In genomic region chr7:138923756-138924425, GRCm38 (mm10) we compare ENCODE assay signal across 9 mouse cellular contexts. TPM values are rescaled to one million over a fixed set of nuclear protein-coding genes. Genes with fewer than 3 reads are reported as not detected.
DNase-seq lines count a peak whose midpoint lies in the region; ATAC-seq and TF ChIP-seq lines count a peak whose summit lies in the region.
"Had no signal": no experiment of that assay in that cellular context is flagged by ENCODE, and none has a peak within 500 bp of the region (broad histone marks: within the 10 kb centered on the region; RNA-seq: fewer than 3 reads in every experiment).

No protein-coding gene starts in this region.

- no peaks in the 10 kb centered on the region for H3K4me1 ChIP-seq in embryonic facial prominence, embryonic 11.5 days (ENCODE audit: control insufficient read depth, insufficient read depth, low read length)
- peaks cover 14% of the 10 kb centered on the region for H3K4me1 ChIP-seq in embryonic facial prominence, embryonic 10.5 days
- 0 out of 2 replicates have a peak, but pooled peaks cover 2% of the 10 kb centered on the region for H3K4me1 ChIP-seq in midbrain, postnatal 0 days (ENCODE audit: insufficient read depth, low read length)
- peaks cover 10% of the 10 kb centered on the region for H3K4me1 ChIP-seq in midbrain, embryonic 10.5 days
- peaks cover 10% of the 10 kb centered on the region for H3K4me1 ChIP-seq in forebrain, embryonic 10.5 days

- H3K27ac ChIP-seq in embryonic facial prominence, embryonic 11.5 days (replicated peaks; ENCODE audit: low read depth, low read length), result no peak overlapping the region
- H3K27ac ChIP-seq in embryonic facial prominence, embryonic 10.5 days (replicated peaks), result no peak overlapping the region
- no peak overlapping the region for H3K27ac ChIP-seq in midbrain, postnatal 0 days (ENCODE audit: low read depth, low read length)
- H3K27ac ChIP-seq in midbrain, embryonic 10.5 days (replicated peaks), result no peak overlapping the region
- no peak overlapping the region for H3K27ac ChIP-seq in forebrain, embryonic 10.5 days
- H3K27ac ChIP-seq: heart, embryonic 15.5 days had no signal

- no peaks in the 10 kb centered on the region for H3K36me3 ChIP-seq in embryonic facial prominence, embryonic 11.5 days (replicated peaks; ENCODE audit: control insufficient read depth, insufficient read depth, low read depth, low read length)
- H3K36me3 ChIP-seq in embryonic facial prominence, embryonic 10.5 days (replicated peaks), result no peaks in the 10 kb centered on the region
- no peaks in the 10 kb centered on the region for H3K36me3 ChIP-seq in midbrain, postnatal 0 days (ENCODE audit: insufficient read depth, low read length)
- no peaks in the 10 kb centered on the region for H3K36me3 ChIP-seq in midbrain, embryonic 10.5 days
- no peaks in the 10 kb centered on the region for H3K36me3 ChIP-seq in forebrain, embryonic 10.5 days (replicated peaks)
- H3K36me3 ChIP-seq: heart, embryonic 15.5 days had no signal

- no peak for ATAC-seq in embryonic facial prominence, embryonic 11.5 days (replicated peaks; ENCODE audit: insufficient number of reproducible peaks, low FRiP score, low TSS enrichment, low read depth)
- ATAC-seq in midbrain, postnatal 0 days (ENCODE audit: low FRiP score), result no peak

- no peak overlapping the region for H3K4me3 ChIP-seq in embryonic facial prominence, embryonic 11.5 days (ENCODE audit: low read depth, low read length)
- no peak overlapping the region for H3K4me3 ChIP-seq in embryonic facial prominence, embryonic 10.5 days
- H3K4me3 ChIP-seq in midbrain, postnatal 0 days (ENCODE audit: low read depth, low read length), result no peak overlapping the region
- H3K4me3 ChIP-seq in midbrain, embryonic 10.5 days, result no peak overlapping the region
- H3K4me3 ChIP-seq in forebrain, embryonic 10.5 days, result no peak overlapping the region
- H3K4me3 ChIP-seq: heart, embryonic 15.5 days had no signal

- no peaks in the 10 kb centered on the region for H3K27me3 ChIP-seq in embryonic facial prominence, embryonic 11.5 days (ENCODE audit: control insufficient read depth, insufficient read depth, low read length)
- no peaks in the 10 kb centered on the region for H3K27me3 ChIP-seq in embryonic facial prominence, embryonic 10.5 days (replicated peaks; ENCODE audit: low read depth, poor library complexity, severe bottlenecking)
- H3K27me3 ChIP-seq in midbrain, postnatal 0 days (ENCODE audit: insufficient read depth, low read length), result no peaks in the 10 kb centered on the region; the same call in 1 of the 2 replicates
- no peaks in the 10 kb centered on the region for H3K27me3 ChIP-seq in midbrain, embryonic 10.5 days (ENCODE audit: low read depth, poor library complexity, severe bottlenecking)
- H3K27me3 ChIP-seq in forebrain, embryonic 10.5 days (ENCODE audit: poor library complexity, severe bottlenecking), result no peaks in the 10 kb centered on the region
- H3K27me3 ChIP-seq: heart, embryonic 15.5 days had no signal

- DNase-seq in embryonic facial prominence, embryonic 11.5 days (ENCODE audit: low spot score), result peak; percentile 67
- DNase-seq in embryonic facial prominence, embryonic 10.5 days (ENCODE audit: low spot score), result no peak
- peak; percentile 30 for DNase-seq in midbrain, postnatal 0 days (ENCODE audit: low spot score)
- no peak for DNase-seq in midbrain, embryonic 10.5 days (ENCODE audit: low spot score)
- peak; percentile 62 for DNase-seq in forelimb bud, embryonic 11.5 days (ENCODE audit: low read depth, low spot score)
- DNase-seq in retina, embryonic 14.5 days (ENCODE audit: low spot score), result peak; percentile 48
- no peak for DNase-seq in forebrain, embryonic 10.5 days (ENCODE audit: extremely low spot score, low spot score)
- DNase-seq in gastrocnemius, postnatal 10 days, result no peak

- no peak overlapping the region for H3K4me2 ChIP-seq in embryonic facial prominence, embryonic 11.5 days (ENCODE audit: low read depth, low read length)
- no peak overlapping the region for H3K4me2 ChIP-seq in midbrain, postnatal 0 days (ENCODE audit: low read depth, low read length, poor library complexity, severe bottlenecking)
- H3K4me2 ChIP-seq: heart, embryonic 15.5 days had no signal

- TF ChIP-seq CTCF in midbrain, postnatal 0 days (IDR thresholded peaks at IDR 0.05), result peak; percentile 50

- 12% methylated on average over 3 of the region's 3 CpGs for WGBS in embryonic facial prominence, embryonic 11.5 days
- 15% methylated on average over 3 of the region's 3 CpGs for WGBS in embryonic facial prominence, embryonic 10.5 days
- 10% methylated on average over 3 of the region's 3 CpGs for WGBS in midbrain, postnatal 0 days
- whole genome bisulfite sequencing in midbrain, embryonic 10.5 days, result 13% methylated on average over 3 of the region's 3 CpGs
- WGBS in forebrain, embryonic 10.5 days, result 5% methylated on average over 3 of the region's 3 CpGs

- no peaks in the 10 kb centered on the region for H3K9me3 ChIP-seq in embryonic facial prominence, embryonic 11.5 days (replicated peaks; ENCODE audit: control insufficient read depth, low read length)
- no peaks in the 10 kb centered on the region for H3K9me3 ChIP-seq in embryonic facial prominence, embryonic 10.5 days
- no peaks in the 10 kb centered on the region for H3K9me3 ChIP-seq in midbrain, postnatal 0 days (ENCODE audit: low read length)
- no peaks in the 10 kb centered on the region for H3K9me3 ChIP-seq in midbrain, embryonic 10.5 days (replicated peaks)
- H3K9me3 ChIP-seq in forebrain, embryonic 10.5 days, result no peaks in the 10 kb centered on the region
- H3K9me3 ChIP-seq: heart, embryonic 15.5 days had no signal

- H3K9ac ChIP-seq in embryonic facial prominence, embryonic 11.5 days (replicated peaks; ENCODE audit: low read length), result no peak overlapping the region
- no peak overlapping the region for H3K9ac ChIP-seq in midbrain, postnatal 0 days (replicated peaks; ENCODE audit: low read length, poor library complexity, severe bottlenecking)
- H3K9ac ChIP-seq: heart, embryonic 15.5 days had no signal

RNA-seq across cellular contexts. Expression of gene Bnip3, which starts 14.6 kb away (rescaled TPM):
- polyA plus RNA-seq in embryonic facial prominence, embryonic 11.5 days (2014; fragmentation: Nextera tagmentation; extraction: Ambion mirVana), result 110 and 111 TPM in 2 replicates
- polyA plus RNA-seq in embryonic facial prominence, embryonic 10.5 days (2016; fragmentation: Nextera tagmentation; extraction: Ambion mirVana), result 121 and 133 TPM in 2 replicates
- 227 and 231 TPM in 2 replicates for total RNA-seq in midbrain, postnatal 0 days (2014; rRNA removed)
- 142 and 147 TPM in 2 replicates for polyA plus RNA-seq in midbrain, postnatal 0 days (2015; fragmentation: Nextera tagmentation; extraction: Ambion mirVana)
- polyA plus RNA-seq in midbrain, embryonic 10.5 days (2016; fragmentation: Nextera tagmentation; extraction: Ambion mirVana), result 100 and 133 TPM in 2 replicates
- polyA plus RNA-seq in forebrain, embryonic 10.5 days (2016; fragmentation: Nextera tagmentation; extraction: Ambion mirVana), result 111 and 127 TPM in 2 replicates
- 10 to 100 TPM; 77.2 to 79.1 TPM for total RNA-seq in gastrocnemius, postnatal 10 days (2021)

RNA-seq across cellular contexts. Expression of gene Jakmip3, which starts 16.6 kb away (rescaled TPM):
- polyA plus RNA-seq in embryonic facial prominence, embryonic 11.5 days (2014; fragmentation: Nextera tagmentation; extraction: Ambion mirVana), result 0.80 and 1.1 TPM in 2 replicates
- polyA plus RNA-seq in embryonic facial prominence, embryonic 10.5 days (2016; fragmentation: Nextera tagmentation; extraction: Ambion mirVana), result 0.48 and 0.51 TPM in 2 replicates
- 17.4 and 19.6 TPM in 2 replicates for total RNA-seq in midbrain, postnatal 0 days (2014; rRNA removed)
- 8.1 and 8.5 TPM in 2 replicates for polyA plus RNA-seq in midbrain, postnatal 0 days (2015; fragmentation: Nextera tagmentation; extraction: Ambion mirVana)
- 0.58 and 1.1 TPM in 2 replicates for polyA plus RNA-seq in midbrain, embryonic 10.5 days (2016; fragmentation: Nextera tagmentation; extraction: Ambion mirVana)
- 0.43 and 0.47 TPM in 2 replicates for polyA plus RNA-seq in forebrain, embryonic 10.5 days (2016; fragmentation: Nextera tagmentation; extraction: Ambion mirVana)
- under 1 TPM in 1 of 2 experiments, not detected in 1; 0.16 TPM for total RNA-seq in gastrocnemius, postnatal 10 days (2021)
- polyA plus RNA-seq: heart, embryonic 15.5 days had no signal

Comparison
In these comparisons a context has a peak if more than half of its experiments do, and no peak if none do; other contexts are left out.
1. DNase-seq: peak in embryonic facial prominence, embryonic 11.5 days (single experiment), midbrain, postnatal 0 days (single experiment), forelimb bud, embryonic 11.5 days (single experiment) and retina, embryonic 14.5 days (single experiment); none in embryonic facial prominence, embryonic 10.5 days (single experiment), midbrain, embryonic 10.5 days (single experiment), forebrain, embryonic 10.5 days (single experiment) and gastrocnemius, postnatal 10 days (single experiment).